Mouse (Mus musculus) C2C12 (cell line): ENCODE data around the gene Cytl1. TPM values are rescaled to one million over a fixed set of nuclear protein-coding genes. Genes with fewer than 3 reads are reported as not detected.

Source experiments
- H3K27me3 ChIP-seq: one replicate; pipeline ENCODE4 v1.6.1; 2011; ENCODE audit not compliant: control insufficient read depth, insufficient read depth, insufficient read length
- H3K36me3 ChIP-seq: one replicate; pipeline ENCODE4 v1.6.1; 2011; ENCODE audit not compliant: control insufficient read depth, insufficient read depth
- H3K4me3 ChIP-seq: one replicate; pipeline ENCODE4 v1.5.1; 2011; ENCODE audit warnings: mild to moderate bottlenecking, control low read depth; ENCODE audit not compliant: poor library complexity, insufficient read depth, severe bottlenecking
- H3K79me2 ChIP-seq: one replicate; pipeline ENCODE4 v1.6.1; 2011; ENCODE audit not compliant: control insufficient read depth, insufficient read depth
- H3K79me3 ChIP-seq: one replicate; pipeline ENCODE4 v1.6.1; 2011; ENCODE audit warnings: low read depth, control low read depth
- H3ac ChIP-seq: one replicate; pipeline ENCODE3; 2011; ENCODE audit warnings: low read depth; ENCODE audit not compliant: control insufficient read depth, insufficient read length
- CEBPB ChIP-seq: IDR thresholded peaks from one replicate; pipeline ENCODE4 v1.6.1; 2011; ENCODE audit warnings: low read depth, mild to moderate bottlenecking, control low read depth, moderate library complexity
- CTCF ChIP-seq: IDR thresholded peaks from one replicate; pipeline ENCODE4 v1.5.1; 2011; ENCODE audit not compliant: control insufficient read depth, insufficient read depth, insufficient read length
- FOSL1 ChIP-seq: IDR thresholded peaks from one replicate; pipeline ENCODE4 v1.8.0; 2011; ENCODE audit warnings: mild to moderate bottlenecking, low read length; ENCODE audit not compliant: poor library complexity, insufficient read depth, severe bottlenecking
- MAX ChIP-seq: IDR thresholded peaks from one replicate; pipeline ENCODE4 v1.6.1; 2011; ENCODE audit warnings: mild to moderate bottlenecking, control low read depth
- MYOD1 ChIP-seq: IDR thresholded peaks from one replicate; pipeline ENCODE4 v1.6.1; 2011; ENCODE audit warnings: low read depth; ENCODE audit not compliant: control insufficient read depth, insufficient read length
- MYOG ChIP-seq: IDR thresholded peaks from one replicate; pipeline ENCODE4 v1.6.1; 2011; ENCODE audit not compliant: control insufficient read depth, insufficient read length; ENCODE audit errors: extremely low read depth
- USF1 ChIP-seq: IDR thresholded peaks from one replicate; pipeline ENCODE4 v1.6.1; 2011; ENCODE audit warnings: low read depth, mild to moderate bottlenecking, control low read depth, moderate library complexity
- polyA plus RNA-seq: library from polyadenylated mRNA; unstranded; fragments of >200 nt; fragmentation: generic; extraction: Trizol; gene quantifications from one replicate; pipeline ENCODE4 v1.2.1, GENCODE M21; 2012; ENCODE audit warnings: missing spikeins

Cytl1 gene
- polyA plus RNA-seq, 1 experiment = not detected

- no peaks in the 10 kb centered on the region for H3K79me2 ChIP-seq
- no peaks in the 10 kb centered on the region for H3K79me3 ChIP-seq
- no peak overlapping the region for H3K4me3 ChIP-seq
- H3K36me3 ChIP-seq = no peaks in the 10 kb centered on the region
- TF ChIP-seq MAX (no peak), FOSL1 (no peak), CTCF (no peak), CEBPB (no peak), MYOD1 (no peak), MYOG (no peak), USF1 (no peak)
- H3K27me3 ChIP-seq = no peaks in the 10 kb centered on the region
- H3ac ChIP-seq = no peak overlapping the region
These were observed 26.7 kb downstream of the Cytl1 start for GRCm38 (mm10) chr5:37762046-37762445.

GRCm38 (mm10) chr5:37765851-37766250, 30.5 kb downstream of the Cytl1 start:
- no peaks in the 10 kb centered on the region for H3K27me3 ChIP-seq
- H3K79me3 ChIP-seq = no peaks in the 10 kb centered on the region
- H3K36me3 ChIP-seq = no peaks in the 10 kb centered on the region
- H3K79me2 ChIP-seq = no peaks in the 10 kb centered on the region
- no peak overlapping the region for H3K4me3 ChIP-seq
- TF ChIP-seq MYOD1 = no peak
- no peak for TF ChIP-seq MYOG
- TF ChIP-seq CTCF = no peak
- TF ChIP-seq FOSL1 = no peak
- TF ChIP-seq MAX = no peak
- TF ChIP-seq CEBPB = no peak
- no peak for TF ChIP-seq USF1
- no peak overlapping the region for H3ac ChIP-seq

- H3K4me3 ChIP-seq = no peak overlapping the region
- TF ChIP-seq CEBPB = no peak
- TF ChIP-seq FOSL1 = no peak
- TF ChIP-seq CTCF = no peak
- TF ChIP-seq MAX = no peak
- TF ChIP-seq USF1 = no peak
- TF ChIP-seq MYOD1 = no peak
- TF ChIP-seq MYOG = no peak
- no peaks in the 10 kb centered on the region for H3K79me3 ChIP-seq
- H3K79me2 ChIP-seq = no peaks in the 10 kb centered on the region
- H3K36me3 ChIP-seq = no peaks in the 10 kb centered on the region
- H3K27me3 ChIP-seq = no peaks in the 10 kb centered on the region
- no peak overlapping the region for H3ac ChIP-seq
These were observed 31.9 kb downstream of the Cytl1 start for GRCm38 (mm10) chr5:37767231-37767630.

GRCm38 (mm10) chr5:37769031-37769430, 33.7 kb downstream of the Cytl1 start:
- H3K79me3 ChIP-seq = no peaks in the 10 kb centered on the region
- TF ChIP-seq CEBPB (no peak), MAX (no peak), CTCF (no peak), MYOG (no peak), USF1 (no peak), FOSL1 (no peak), MYOD1 (no peak)
- H3K4me3 ChIP-seq = no peak overlapping the region
- no peak overlapping the region for H3ac ChIP-seq
- H3K79me2 ChIP-seq = no peaks in the 10 kb centered on the region
- peaks cover under 1% of the 10 kb centered on the region for H3K27me3 ChIP-seq
- no peaks in the 10 kb centered on the region for H3K36me3 ChIP-seq

GRCm38 (mm10) chr5:37770870-37771269, 35.6 kb downstream of the Cytl1 start:
- no peak overlapping the region for H3ac ChIP-seq
- H3K4me3 ChIP-seq = no peak overlapping the region
- H3K79me2 ChIP-seq = no peaks in the 10 kb centered on the region
- peaks cover 6% of the 10 kb centered on the region for H3K27me3 ChIP-seq
- H3K36me3 ChIP-seq = no peaks in the 10 kb centered on the region
- no peaks in the 10 kb centered on the region for H3K79me3 ChIP-seq
- TF ChIP-seq FOSL1 (no peak), MYOG (no peak), MAX (no peak), MYOD1 (no peak), USF1 (no peak), CEBPB (no peak), CTCF (no peak)

GRCm38 (mm10) chr5:37774011-37774410, 38.7 kb downstream of the Cytl1 start:
- no peaks in the 10 kb centered on the region for H3K36me3 ChIP-seq
- H3K79me2 ChIP-seq = no peaks in the 10 kb centered on the region
- H3K4me3 ChIP-seq = no peak overlapping the region
- H3K27me3 ChIP-seq = peaks cover 14% of the 10 kb centered on the region
- H3K79me3 ChIP-seq = no peaks in the 10 kb centered on the region
- H3ac ChIP-seq = no peak overlapping the region
- TF ChIP-seq USF1 = no peak
- no peak for TF ChIP-seq MAX
- TF ChIP-seq MYOG = no peak
- no peak for TF ChIP-seq MYOD1
- TF ChIP-seq CEBPB = no peak
- no peak for TF ChIP-seq CTCF
- TF ChIP-seq FOSL1 = no peak
